Mouse (Mus musculus): ENCODE results near the gene Hoxd13. TPM values are rescaled to one million over a fixed set of nuclear protein-coding genes. Genes with fewer than 3 reads are reported as not detected.

Gene Hoxd13
- polyA plus RNA-seq, 1 experiment from 2014 or later = not detected

DNA sequence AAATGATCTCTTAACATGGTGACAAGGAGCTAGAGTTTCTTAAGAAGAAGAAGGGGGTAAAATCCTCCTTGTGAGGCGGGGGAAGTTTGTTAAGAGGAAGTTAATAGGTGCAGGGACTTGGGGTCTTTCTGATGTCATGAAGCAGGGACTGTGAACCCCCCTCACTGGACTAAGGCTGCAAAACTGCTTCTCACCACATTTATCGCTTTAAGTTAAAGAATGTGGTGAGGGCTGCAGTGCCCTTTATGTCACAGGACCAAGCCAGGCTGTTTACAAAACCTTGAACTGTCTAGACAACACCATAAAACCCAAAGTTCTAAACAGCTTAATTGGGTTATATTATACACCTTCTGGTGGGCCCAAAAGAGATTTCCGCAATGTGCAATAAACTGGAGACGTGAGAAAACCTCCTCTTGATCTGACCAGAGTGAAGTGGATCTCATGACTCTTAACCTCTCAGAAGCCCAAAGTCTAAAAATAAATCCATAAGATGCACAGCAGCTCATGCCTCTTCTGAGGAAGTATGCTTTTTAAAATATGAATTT is 17.0 kb downstream of the Hoxd13 start:
- H3K4me3 ChIP-seq (replicated peaks; ENCODE audit: low read length) = no peak overlapping the region
- H3K4me2 ChIP-seq (ENCODE audit: low read length) = no peak overlapping the region
- peaks cover 15% of the 10 kb centered on the region for H3K4me1 ChIP-seq (replicated peaks; ENCODE audit: control insufficient read depth, insufficient read depth, low read length)
- H3K9ac ChIP-seq (replicated peaks; ENCODE audit: low read depth, low read length) = no peak overlapping the region
- WGBS = 7% methylated on average over 4 of the region's 4 CpGs
- no peak for ATAC-seq
- no peak overlapping the region for H3K27ac ChIP-seq (ENCODE audit: low read length)
- H3K27me3 ChIP-seq (replicated peaks; ENCODE audit: control insufficient read depth, insufficient read depth, low read length) = peaks cover 86% of the 10 kb centered on the region
- no peaks in the 10 kb centered on the region for H3K9me3 ChIP-seq (ENCODE audit: control insufficient read depth, low read length)
- no peaks in the 10 kb centered on the region for H3K36me3 ChIP-seq (ENCODE audit: control insufficient read depth, insufficient read depth)

DNA sequence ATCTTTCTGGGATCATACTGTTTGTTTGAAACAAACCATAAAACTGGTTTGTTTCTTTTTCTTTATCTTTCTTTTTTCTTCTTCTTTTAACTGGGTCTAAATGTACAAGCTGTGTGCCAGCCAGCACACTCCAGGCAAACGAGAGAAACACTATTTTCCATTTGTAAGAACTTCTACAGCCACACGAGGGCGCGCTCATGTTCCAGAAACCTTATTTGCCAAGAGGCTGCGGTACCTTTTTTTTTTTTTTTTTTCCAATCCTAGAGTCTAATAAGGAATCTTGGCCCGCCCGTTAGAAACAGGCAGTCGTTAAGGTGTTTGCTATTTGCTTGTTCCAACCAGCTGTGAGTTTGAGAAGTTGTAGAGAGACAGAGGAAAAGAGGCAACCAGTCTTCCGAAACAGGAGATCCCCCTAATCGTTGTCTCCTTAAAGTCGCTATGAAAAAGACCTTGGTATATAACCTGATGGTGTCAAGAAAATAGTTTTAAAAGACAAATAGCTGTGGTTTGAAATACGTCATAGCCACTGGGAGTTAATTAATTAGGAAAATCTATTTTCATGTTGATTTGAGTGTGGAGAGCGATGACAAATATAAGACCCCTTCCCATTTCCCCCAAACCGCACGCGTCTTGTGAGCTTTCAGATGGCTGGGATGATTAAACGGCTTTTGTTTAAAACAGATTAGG is 18.3 kb downstream of the Hoxd13 start:
- Histone ChIP-seq H3K4me1 (replicated peaks; ENCODE audit: control insufficient read depth, insufficient read depth, low read length) (peaks cover 15% of the 10 kb centered on the region), H3K36me3 (ENCODE audit: control insufficient read depth, insufficient read depth) (no peaks in the 10 kb centered on the region), H3K4me3 (replicated peaks; ENCODE audit: low read length) (no peak overlapping the region), H3K9ac (replicated peaks; ENCODE audit: low read depth, low read length) (no peak overlapping the region), H3K27me3 (replicated peaks; ENCODE audit: control insufficient read depth, insufficient read depth, low read length) (peaks cover 78% of the 10 kb centered on the region), H3K27ac (ENCODE audit: low read length) (no peak overlapping the region), H3K4me2 (ENCODE audit: low read length) (no peak overlapping the region), H3K9me3 (ENCODE audit: control insufficient read depth, low read length) (no peaks in the 10 kb centered on the region)
- 7% methylated on average over 17 of the region's 17 CpGs for WGBS
- ATAC-seq = no peak

DNA sequence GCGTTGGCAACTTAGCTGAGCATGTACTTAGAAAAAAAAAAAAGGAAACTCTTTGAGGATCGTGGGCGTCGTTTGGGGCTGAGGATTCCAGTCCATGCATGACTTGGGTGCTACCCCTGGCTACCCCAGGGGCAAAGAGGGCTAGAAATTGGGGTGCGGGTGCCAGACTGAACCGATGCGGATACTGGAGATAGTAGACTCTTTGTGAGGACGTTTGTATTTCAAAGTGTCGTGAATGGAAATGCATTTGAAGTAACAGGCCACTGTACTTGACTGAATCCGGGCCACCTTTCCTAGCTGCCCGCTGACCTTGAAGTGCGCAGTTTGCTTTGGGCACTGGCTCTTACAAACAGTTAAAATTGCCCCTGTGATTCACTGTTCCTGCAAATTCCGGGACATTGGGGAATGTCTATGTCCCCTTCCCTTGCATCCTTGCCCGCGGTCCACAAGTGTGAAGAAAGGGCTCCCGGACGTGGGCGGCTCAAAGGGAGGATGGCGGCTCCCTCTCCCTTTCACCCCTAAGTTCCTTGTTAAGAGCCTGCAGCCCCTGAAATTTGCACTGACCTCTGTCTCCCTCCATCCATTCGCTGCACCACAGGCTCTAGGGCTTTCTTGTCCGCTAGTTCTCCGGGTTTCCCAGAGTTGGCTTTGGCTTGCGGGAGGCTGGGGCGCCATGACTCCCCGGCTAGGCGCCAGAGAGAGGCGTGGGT is 19.0 kb downstream of the Hoxd13 start:
- 2% methylated on average over 27 of the region's 27 CpGs for WGBS
- Histone ChIP-seq H3K9ac (replicated peaks; ENCODE audit: low read depth, low read length) (no peak overlapping the region), H3K27me3 (replicated peaks; ENCODE audit: control insufficient read depth, insufficient read depth, low read length) (peaks cover 78% of the 10 kb centered on the region), H3K4me2 (ENCODE audit: low read length) (no peak overlapping the region), H3K36me3 (ENCODE audit: control insufficient read depth, insufficient read depth) (no peaks in the 10 kb centered on the region), H3K4me3 (replicated peaks; ENCODE audit: low read length) (no peak overlapping the region), H3K4me1 (replicated peaks; ENCODE audit: control insufficient read depth, insufficient read depth, low read length) (peaks cover 11% of the 10 kb centered on the region), H3K27ac (ENCODE audit: low read length) (no peak overlapping the region), H3K9me3 (ENCODE audit: control insufficient read depth, low read length) (no peaks in the 10 kb centered on the region)
- no peak for ATAC-seq

DNA sequence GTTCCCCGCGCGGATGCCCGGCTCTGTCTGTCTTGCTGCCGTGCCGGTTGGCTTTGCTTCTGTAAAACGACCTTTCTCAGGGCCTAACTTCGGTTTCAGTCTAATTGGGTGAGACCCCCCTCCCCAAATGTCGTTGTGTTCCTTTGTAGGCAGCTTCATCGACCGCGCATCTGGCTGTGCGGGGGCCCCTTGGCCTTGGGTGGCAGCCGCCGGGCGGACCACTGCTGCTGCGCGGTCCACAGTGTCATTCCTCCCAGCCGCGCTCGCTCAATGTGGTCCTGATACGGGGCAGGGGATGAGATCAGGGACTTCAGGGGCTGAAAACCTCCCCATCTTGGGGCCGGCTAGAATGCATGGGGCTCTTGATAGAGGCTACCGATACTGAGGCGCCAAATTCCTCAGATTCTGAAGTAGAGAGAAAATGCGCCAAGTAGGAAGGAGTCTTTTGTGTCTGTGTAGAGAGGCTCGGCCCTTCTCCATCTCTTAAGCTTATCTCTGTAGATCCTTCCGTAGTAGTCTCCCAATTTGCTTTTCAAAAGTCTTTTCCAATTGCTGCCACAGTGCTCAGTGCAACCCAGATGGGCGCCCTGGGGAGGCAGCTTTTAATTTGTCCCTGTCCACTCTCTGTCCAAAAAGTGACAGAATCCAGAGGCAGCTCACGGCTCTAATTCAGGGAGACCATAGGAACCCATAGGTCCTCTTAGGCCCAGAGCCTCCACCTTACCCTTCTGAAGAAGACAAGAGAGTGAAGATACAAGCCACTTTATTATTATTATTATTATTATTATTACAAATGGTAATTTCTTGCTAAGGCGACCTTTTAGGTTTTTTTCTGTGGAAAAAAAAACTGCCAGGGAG is 19.8 kb downstream of the Hoxd13 start:
- Histone ChIP-seq H3K36me3 (ENCODE audit: control insufficient read depth, insufficient read depth) (no peaks in the 10 kb centered on the region), H3K9me3 (ENCODE audit: control insufficient read depth, low read length) (no peaks in the 10 kb centered on the region), H3K9ac (replicated peaks; ENCODE audit: low read depth, low read length) (no peak overlapping the region), H3K4me3 (replicated peaks; ENCODE audit: low read length) (no peak overlapping the region), H3K4me1 (replicated peaks; ENCODE audit: control insufficient read depth, insufficient read depth, low read length) (peaks cover 3% of the 10 kb centered on the region), H3K27ac (ENCODE audit: low read length) (no peak overlapping the region), H3K27me3 (replicated peaks; ENCODE audit: control insufficient read depth, insufficient read depth, low read length) (peaks cover 78% of the 10 kb centered on the region), H3K4me2 (ENCODE audit: low read length) (no peak overlapping the region)
- ATAC-seq = no peak
- under 1% methylated on average over 31 of the region's 31 CpGs for WGBS

DNA sequence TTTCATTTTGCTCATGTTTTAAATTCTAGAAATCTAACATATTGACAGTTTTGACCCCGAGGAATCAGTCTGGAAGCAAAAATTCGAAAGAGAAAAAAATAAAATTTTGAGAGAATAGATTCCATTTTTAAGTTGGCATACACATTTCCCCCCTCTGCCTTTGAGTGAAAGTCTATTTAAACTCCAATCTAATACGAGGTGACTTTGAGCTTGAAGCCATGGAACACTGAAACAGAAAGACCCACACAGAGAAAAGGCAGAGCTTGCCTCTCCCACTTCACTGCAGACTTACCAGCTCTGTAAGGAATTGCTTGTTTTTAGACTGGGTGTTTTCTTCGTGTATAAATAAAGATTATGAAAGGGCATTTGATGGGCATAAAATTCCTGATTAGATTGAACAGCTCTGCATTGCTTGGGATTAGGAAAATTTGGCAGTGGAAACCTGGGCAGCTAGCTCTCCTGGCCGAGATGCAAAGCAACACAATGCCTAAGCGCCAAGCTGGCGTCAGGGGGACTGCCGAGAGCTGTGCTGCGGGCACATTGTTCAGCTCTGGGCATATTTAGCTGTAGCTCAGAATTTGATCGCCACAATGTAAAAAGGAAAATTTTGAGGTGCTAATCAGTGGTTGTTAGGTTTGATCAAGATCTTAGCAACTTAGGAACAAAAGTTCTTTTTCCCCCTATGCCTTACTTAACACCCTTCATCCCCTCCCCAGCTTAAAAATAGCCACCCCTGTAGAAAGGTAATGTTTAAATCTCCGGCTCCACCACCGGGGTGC is 20.9 kb downstream of the Hoxd13 start:
- no peak overlapping the region for H3K4me3 ChIP-seq (replicated peaks; ENCODE audit: low read length)
- H3K27me3 ChIP-seq (replicated peaks; ENCODE audit: control insufficient read depth, insufficient read depth, low read length) = peaks cover 79% of the 10 kb centered on the region
- no peak overlapping the region for H3K4me2 ChIP-seq (ENCODE audit: low read length)
- WGBS = 2% methylated on average over 12 of the region's 12 CpGs
- no peaks in the 10 kb centered on the region for H3K9me3 ChIP-seq (ENCODE audit: control insufficient read depth, low read length)
- H3K9ac ChIP-seq (replicated peaks; ENCODE audit: low read depth, low read length) = no peak overlapping the region
- no peak overlapping the region for H3K27ac ChIP-seq (ENCODE audit: low read length)
- no peaks in the 10 kb centered on the region for H3K36me3 ChIP-seq (ENCODE audit: control insufficient read depth, insufficient read depth)
- ATAC-seq = no peak
- 0 out of 2 replicates have a peak, but pooled peaks cover 2% of the 10 kb centered on the region for H3K4me1 ChIP-seq (replicated peaks; ENCODE audit: control insufficient read depth, insufficient read depth, low read length)

DNA sequence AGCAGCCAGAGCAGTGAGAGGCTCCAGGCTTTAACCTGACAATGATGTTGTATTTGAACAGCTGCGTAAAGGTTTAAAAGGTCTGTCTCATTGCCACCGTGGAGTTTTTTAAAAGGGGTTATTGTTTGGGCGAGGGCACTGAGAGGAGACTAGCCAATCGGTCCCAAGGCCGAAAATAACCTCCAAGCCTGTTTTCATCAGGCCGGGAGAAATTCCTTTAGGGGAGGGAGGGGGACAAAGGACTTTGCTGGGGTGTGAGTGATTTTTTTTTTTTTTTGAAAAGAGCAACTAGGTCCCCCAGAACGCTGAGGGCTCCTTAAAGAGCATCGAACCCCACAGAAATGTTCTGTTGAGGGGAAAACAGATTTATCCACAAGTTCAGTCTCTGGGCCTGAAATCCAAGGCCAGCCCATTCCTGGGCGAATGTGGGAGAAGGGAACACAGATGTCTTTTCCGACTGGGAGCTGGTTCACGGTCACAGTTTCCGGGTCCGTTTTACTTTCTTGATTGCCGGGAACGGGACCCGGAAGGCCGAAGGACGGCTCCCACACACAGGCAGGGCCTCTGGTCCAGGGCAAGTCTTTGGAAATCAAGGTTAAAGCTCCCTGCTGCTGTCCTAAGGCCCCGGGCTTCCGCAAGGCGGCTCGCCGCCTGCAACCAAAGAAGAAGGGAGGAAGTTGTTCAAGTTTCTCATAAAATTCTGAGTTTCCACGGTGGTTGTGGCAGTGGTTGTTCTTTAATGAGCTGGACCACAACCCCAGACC is 21.6 kb downstream of the Hoxd13 start:
- Histone ChIP-seq H3K36me3 (ENCODE audit: control insufficient read depth, insufficient read depth) (no peaks in the 10 kb centered on the region), H3K4me2 (ENCODE audit: low read length) (no peak overlapping the region), H3K4me3 (replicated peaks; ENCODE audit: low read length) (no peak overlapping the region), H3K27me3 (replicated peaks; ENCODE audit: control insufficient read depth, insufficient read depth, low read length) (peaks cover 80% of the 10 kb centered on the region), H3K4me1 (replicated peaks; ENCODE audit: control insufficient read depth, insufficient read depth, low read length) (0 out of 2 replicates have a peak, but pooled peaks cover 2% of the 10 kb centered on the region), H3K9ac (replicated peaks; ENCODE audit: low read depth, low read length) (no peak overlapping the region), H3K9me3 (ENCODE audit: control insufficient read depth, low read length) (no peaks in the 10 kb centered on the region), H3K27ac (ENCODE audit: low read length) (no peak overlapping the region)
- ATAC-seq = no peak
- under 1% methylated on average over 24 of the region's 24 CpGs for WGBS

GRCm38 (mm10) chr2:74690338-74690716 is 22.2 kb downstream of the Hoxd13 start:
- no peak overlapping the region for H3K4me2 ChIP-seq (ENCODE audit: low read length)
- peaks cover 80% of the 10 kb centered on the region for H3K27me3 ChIP-seq (replicated peaks; ENCODE audit: control insufficient read depth, insufficient read depth, low read length)
- no peak for ATAC-seq
- no peak overlapping the region for H3K27ac ChIP-seq (ENCODE audit: low read length)
- 0 out of 2 replicates have a peak, but pooled peaks cover 2% of the 10 kb centered on the region for H3K4me1 ChIP-seq (replicated peaks; ENCODE audit: control insufficient read depth, insufficient read depth, low read length)
- H3K9me3 ChIP-seq (ENCODE audit: control insufficient read depth, low read length) = no peaks in the 10 kb centered on the region
- no peak overlapping the region for H3K4me3 ChIP-seq (replicated peaks; ENCODE audit: low read length)
- H3K36me3 ChIP-seq (ENCODE audit: control insufficient read depth, insufficient read depth) = no peaks in the 10 kb centered on the region
- no peak overlapping the region for H3K9ac ChIP-seq (replicated peaks; ENCODE audit: low read depth, low read length)
- WGBS = 8% methylated on average over 8 of the region's 8 CpGs
